Mouse (Mus musculus): Measurements from ENCODE around the gene Megf6. TPM values are rescaled to one million over a fixed set of nuclear protein-coding genes. Genes with fewer than 3 reads are reported as not detected.

The Megf6 gene
- polyA plus RNA-seq, 1 experiment from 2014 or later = 5.0 TPM

GRCm38 (mm10) chr4:154137139-154137538 lies 33.4 kb upstream of the Megf6 start:
- H3K36me3 ChIP-seq (ENCODE audit: control insufficient read depth, insufficient read depth, low read length) = no peaks in the 10 kb centered on the region
- H3K4me1 ChIP-seq (ENCODE audit: control insufficient read depth, insufficient read depth, low read length) = peaks cover 14% of the 10 kb centered on the region
- H3K4me3 ChIP-seq (ENCODE audit: low read depth, low read length) = no peak overlapping the region
- no peak overlapping the region for H3K27ac ChIP-seq (ENCODE audit: low read depth, low read length)
- WGBS = 75% methylated on average over 5 of the region's 5 CpGs
- ATAC-seq (ENCODE audit: low read depth) = no peak
- peaks cover 32% of the 10 kb centered on the region for H3K27me3 ChIP-seq (ENCODE audit: control insufficient read depth, insufficient read depth, low read length)
- H3K9me3 ChIP-seq (ENCODE audit: control insufficient read depth, low read length) = no peaks in the 10 kb centered on the region
- H3K9ac ChIP-seq (replicated peaks; ENCODE audit: low read depth, low read length) = no peak overlapping the region
- H3K4me2 ChIP-seq (ENCODE audit: low read depth, low read length) = no peak overlapping the region

GRCm38 (mm10) chr4:154139671-154140181 lies 30.8 kb upstream of the Megf6 start:
- Histone ChIP-seq H3K9me3 (ENCODE audit: control insufficient read depth, low read length) (no peaks in the 10 kb centered on the region), H3K4me2 (ENCODE audit: low read depth, low read length) (peak overlapping the region; percentile 85), H3K36me3 (ENCODE audit: control insufficient read depth, insufficient read depth, low read length) (no peaks in the 10 kb centered on the region), H3K4me1 (ENCODE audit: control insufficient read depth, insufficient read depth, low read length) (peaks cover 18% of the 10 kb centered on the region), H3K4me3 (ENCODE audit: low read depth, low read length) (peak overlapping the region; percentile 40), H3K27ac (ENCODE audit: low read depth, low read length) (no peak overlapping the region), H3K9ac (replicated peaks; ENCODE audit: low read depth, low read length) (peak overlapping the region; percentile 44; the same call in 1 of the 2 replicates), H3K27me3 (ENCODE audit: control insufficient read depth, insufficient read depth, low read length) (peaks cover 32% of the 10 kb centered on the region)
- under 1% methylated on average over 45 of the region's 59 CpGs for WGBS
- ATAC-seq (ENCODE audit: low read depth) = no peak

- peaks cover 32% of the 10 kb centered on the region for H3K27me3 ChIP-seq (ENCODE audit: control insufficient read depth, insufficient read depth, low read length)
- ATAC-seq (ENCODE audit: low read depth) = no peak
These were observed 30.5 kb upstream of the Megf6 start, which contains the start of gene Trp73 for GRCm38 (mm10) chr4:154140182-154140212. Trp73 (minus strand) TSS chr4:154140208.

GRCm38 (mm10) chr4:154140213-154141008 lies 30.1 kb upstream of the Megf6 start:
- Histone ChIP-seq H3K4me3 (ENCODE audit: low read depth, low read length) (peak overlapping the region; percentile 40), H3K9me3 (ENCODE audit: control insufficient read depth, low read length) (no peaks in the 10 kb centered on the region), H3K36me3 (ENCODE audit: control insufficient read depth, insufficient read depth, low read length) (no peaks in the 10 kb centered on the region), H3K4me1 (ENCODE audit: control insufficient read depth, insufficient read depth, low read length) (peaks cover 18% of the 10 kb centered on the region), H3K4me2 (ENCODE audit: low read depth, low read length) (peak overlapping the region; percentile 85), H3K27ac (ENCODE audit: low read depth, low read length) (no peak overlapping the region), H3K9ac (replicated peaks; ENCODE audit: low read depth, low read length) (0 out of 2 replicates have a peak overlapping the region, but pooled peaks have one; percentile 44), H3K27me3 (ENCODE audit: control insufficient read depth, insufficient read depth, low read length) (peaks cover 32% of the 10 kb centered on the region)
- no peak for ATAC-seq (ENCODE audit: low read depth)
- WGBS = 1% methylated on average over 44 of the region's 46 CpGs

More at GRCm38 (mm10) chr4:154140182-154140212, 30.5 kb upstream of the Megf6 start, which contains the start of gene Trp73:
- peak within 1 kb of the TSS; percentile 85 for H3K4me2 ChIP-seq (ENCODE audit: low read depth, low read length)
- peaks cover 18% of the 10 kb centered on the region for H3K4me1 ChIP-seq (ENCODE audit: control insufficient read depth, insufficient read depth, low read length)
- no peaks in the 10 kb centered on the region for H3K36me3 ChIP-seq (ENCODE audit: control insufficient read depth, insufficient read depth, low read length)
- H3K9ac ChIP-seq (replicated peaks; ENCODE audit: low read depth, low read length) = peak within 1 kb of the TSS; percentile 44; the same call in 1 of the 2 replicates
- H3K4me3 ChIP-seq (ENCODE audit: low read depth, low read length) = peak within 1 kb of the TSS; percentile 40
- no peaks in the 10 kb centered on the region for H3K9me3 ChIP-seq (ENCODE audit: control insufficient read depth, low read length)
- 3% methylated on average over 4 of the region's 4 CpGs for WGBS
- no peak within 1 kb of the TSS for H3K27ac ChIP-seq (ENCODE audit: low read depth, low read length)

GRCm38 (mm10) chr4:154141009-154141867 lies 29.3 kb upstream of the Megf6 start:
- WGBS = 1% methylated on average over 42 of the region's 42 CpGs

GRCm38 (mm10) chr4:154142211-154143040 lies 28.1 kb upstream of the Megf6 start, which contains the start of gene Wrap73:
Wrap73 (plus strand) TSS chr4:154142372.
- H3K4me3 ChIP-seq (ENCODE audit: low read depth, low read length) = peak within 1 kb of the TSS; percentile 85
- peaks cover 18% of the 10 kb centered on the region for H3K4me1 ChIP-seq (ENCODE audit: control insufficient read depth, insufficient read depth, low read length)
- no peaks in the 10 kb centered on the region for H3K36me3 ChIP-seq (ENCODE audit: control insufficient read depth, insufficient read depth, low read length)
- ATAC-seq (ENCODE audit: low read depth) = peak; percentile 95
- peak within 1 kb of the TSS; percentile 82 for H3K4me2 ChIP-seq (ENCODE audit: low read depth, low read length)
- H3K9ac ChIP-seq (replicated peaks; ENCODE audit: low read depth, low read length) = peak within 1 kb of the TSS; percentile 78
- H3K27me3 ChIP-seq (ENCODE audit: control insufficient read depth, insufficient read depth, low read length) = peaks cover 32% of the 10 kb centered on the region
- H3K27ac ChIP-seq (ENCODE audit: low read depth, low read length) = peak within 1 kb of the TSS; percentile 68; the same call in 1 of the 2 replicates
- WGBS = 3% methylated on average over 49 of the region's 49 CpGs
- H3K9me3 ChIP-seq (ENCODE audit: control insufficient read depth, low read length) = no peaks in the 10 kb centered on the region

More at GRCm38 (mm10) chr4:154141009-154141867, 29.3 kb upstream of the Megf6 start:
- H3K36me3 ChIP-seq (ENCODE audit: control insufficient read depth, insufficient read depth, low read length) = no peaks in the 10 kb centered on the region
- no peak overlapping the region for H3K4me3 ChIP-seq (ENCODE audit: low read depth, low read length)
- no peak for ATAC-seq (ENCODE audit: low read depth)
- H3K4me2 ChIP-seq (ENCODE audit: low read depth, low read length) = peak overlapping the region; percentile 82; the same call in 1 of the 2 replicates
- H3K9me3 ChIP-seq (ENCODE audit: control insufficient read depth, low read length) = no peaks in the 10 kb centered on the region
- H3K4me1 ChIP-seq (ENCODE audit: control insufficient read depth, insufficient read depth, low read length) = peaks cover 18% of the 10 kb centered on the region
- peaks cover 32% of the 10 kb centered on the region for H3K27me3 ChIP-seq (ENCODE audit: control insufficient read depth, insufficient read depth, low read length)
- no peak overlapping the region for H3K27ac ChIP-seq (ENCODE audit: low read depth, low read length)
- H3K9ac ChIP-seq (replicated peaks; ENCODE audit: low read depth, low read length) = no peak overlapping the region

- Histone ChIP-seq H3K9me3 (ENCODE audit: control insufficient read depth, low read length) (no peaks in the 10 kb centered on the region), H3K36me3 (ENCODE audit: control insufficient read depth, insufficient read depth, low read length) (no peaks in the 10 kb centered on the region)
- 84% methylated on average over 3 of the region's 3 CpGs for WGBS
These were observed 25.8 kb upstream of the Megf6 start for GRCm38 (mm10) chr4:154144712-154145111.

GRCm38 (mm10) chr4:154146342-154146741 lies 24.2 kb upstream of the Megf6 start:
- no peak for ATAC-seq (ENCODE audit: low read depth)
- no peak overlapping the region for H3K27ac ChIP-seq (ENCODE audit: low read depth, low read length)
- H3K27me3 ChIP-seq (ENCODE audit: control insufficient read depth, insufficient read depth, low read length) = peaks cover 1% of the 10 kb centered on the region
- no peak overlapping the region for H3K4me3 ChIP-seq (ENCODE audit: low read depth, low read length)
- no peak overlapping the region for H3K9ac ChIP-seq (replicated peaks; ENCODE audit: low read depth, low read length)
- WGBS = 90% methylated on average over 10 of the region's 10 CpGs
- H3K4me1 ChIP-seq (ENCODE audit: control insufficient read depth, insufficient read depth, low read length) = peaks cover 7% of the 10 kb centered on the region
- H3K9me3 ChIP-seq (ENCODE audit: control insufficient read depth, low read length) = no peaks in the 10 kb centered on the region
- H3K36me3 ChIP-seq (ENCODE audit: control insufficient read depth, insufficient read depth, low read length) = peaks cover 3% of the 10 kb centered on the region; the same call in 1 of the 2 replicates
- no peak overlapping the region for H3K4me2 ChIP-seq (ENCODE audit: low read depth, low read length)

More at GRCm38 (mm10) chr4:154144712-154145111, 25.8 kb upstream of the Megf6 start:
- H3K4me2 ChIP-seq (ENCODE audit: low read depth, low read length) = no peak overlapping the region
- no peak overlapping the region for H3K27ac ChIP-seq (ENCODE audit: low read depth, low read length)
- H3K27me3 ChIP-seq (ENCODE audit: control insufficient read depth, insufficient read depth, low read length) = peaks cover 13% of the 10 kb centered on the region
- H3K4me3 ChIP-seq (ENCODE audit: low read depth, low read length) = no peak overlapping the region
- no peak for ATAC-seq (ENCODE audit: low read depth)
- no peak overlapping the region for H3K9ac ChIP-seq (replicated peaks; ENCODE audit: low read depth, low read length)
- H3K4me1 ChIP-seq (ENCODE audit: control insufficient read depth, insufficient read depth, low read length) = peaks cover 15% of the 10 kb centered on the region

Data from neural tube, embryonic 14.5 days (tissue).